Mouse (Mus musculus): ENCODE measurements around the gene Micu1.
"Not testable (repeated sequence)": the region's sequence is repeated elsewhere in the genome, so short reads cannot be mapped to it uniquely, and the experiment has no call there.

Micu1 gene

DNA sequence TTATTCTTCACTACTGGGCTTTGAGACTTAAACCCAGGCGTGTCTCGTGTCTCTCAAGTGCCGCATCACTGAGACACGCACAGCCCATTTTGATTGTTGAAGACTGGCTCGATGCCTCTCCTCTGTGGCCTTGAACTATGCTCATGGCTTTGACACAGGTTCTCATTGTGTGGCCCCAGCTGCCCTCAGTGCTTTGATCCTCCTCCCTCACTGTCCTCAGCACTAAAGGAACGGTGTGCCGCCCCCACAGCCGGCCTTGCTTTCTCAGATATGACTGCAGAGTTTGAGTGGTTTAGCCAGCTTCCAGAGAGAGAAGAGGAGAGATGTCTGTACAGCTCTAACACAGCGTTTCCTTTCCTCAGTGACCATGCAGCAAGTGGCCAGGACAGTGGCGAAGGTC lies 158.9 kb downstream of the Micu1 start:
- no peak for DNase-seq

GRCm38 (mm10) chr10:59862816-59863440 lies 160.7 kb downstream of the Micu1 start:
- no peak for DNase-seq

DNA sequence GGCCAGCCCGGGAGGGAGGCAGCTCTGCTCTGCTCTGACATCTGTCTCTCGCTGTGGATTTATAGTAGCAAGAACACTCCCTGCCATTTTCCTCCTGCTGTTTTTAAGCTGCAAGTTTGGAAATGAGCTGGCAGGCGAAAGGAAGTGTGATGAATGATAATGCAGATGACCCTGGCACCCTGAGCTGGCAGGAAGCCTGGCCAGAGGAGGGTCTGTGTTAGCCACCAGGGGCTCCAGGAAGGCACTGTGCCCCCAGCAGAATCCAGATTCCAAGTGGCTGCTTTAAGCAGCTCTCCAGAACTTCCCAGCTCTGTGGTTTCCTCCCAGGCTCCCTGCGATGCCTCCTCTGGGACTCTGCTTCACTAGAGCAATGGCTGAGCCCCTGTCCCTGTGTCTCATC lies 161.3 kb downstream of the Micu1 start:
- no peak for DNase-seq

GRCm38 (mm10) chr10:59864232-59864875 lies 162.1 kb downstream of the Micu1 start:
- no peak for DNase-seq

DNA sequence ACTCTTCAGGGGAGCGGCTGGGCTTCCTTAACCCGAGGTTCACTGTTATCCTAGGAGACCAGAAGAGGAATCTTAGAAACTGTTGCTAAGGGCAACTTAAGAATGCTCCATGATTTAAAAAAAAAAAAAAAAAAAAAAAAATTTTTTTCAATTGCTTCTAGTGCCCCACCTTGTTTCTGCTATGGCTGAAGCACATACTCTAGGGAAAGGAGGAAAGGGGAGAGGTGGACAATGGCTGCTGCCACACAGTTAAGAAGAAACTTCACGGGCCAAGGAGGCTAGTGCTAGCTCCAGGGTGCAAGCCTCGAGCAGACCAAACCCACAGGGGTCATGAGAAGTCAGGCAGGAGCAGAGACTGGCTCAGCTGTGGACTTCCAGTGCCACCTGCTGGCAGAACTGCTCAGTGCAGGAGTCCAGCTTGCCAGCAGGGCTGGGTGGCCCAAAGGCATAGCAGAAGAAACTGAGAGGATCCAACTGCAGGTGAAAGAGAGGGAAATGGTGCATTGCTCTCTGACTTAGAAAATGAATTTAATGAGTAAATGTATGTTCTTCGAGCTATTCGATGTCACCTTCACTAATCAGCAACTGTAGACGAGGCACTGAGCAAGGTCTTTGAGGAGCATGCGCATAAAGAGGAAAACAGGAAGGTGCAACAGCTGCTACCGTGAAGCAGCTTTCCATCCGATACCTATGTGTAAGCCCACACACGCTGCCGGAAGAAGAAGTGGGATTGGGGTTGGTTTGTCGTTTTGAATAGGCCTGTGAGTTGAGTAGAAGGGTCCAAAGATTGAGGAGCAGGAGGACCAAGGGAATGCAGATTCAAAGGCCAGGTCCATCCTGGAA lies 162.8 kb downstream of the Micu1 start:
- peak; percentile 84 to 88 for DNase-seq

- no peak for DNase-seq
These were observed 166.0 kb downstream of the Micu1 start for GRCm38 (mm10) chr10:59868266-59868665.

DNA sequence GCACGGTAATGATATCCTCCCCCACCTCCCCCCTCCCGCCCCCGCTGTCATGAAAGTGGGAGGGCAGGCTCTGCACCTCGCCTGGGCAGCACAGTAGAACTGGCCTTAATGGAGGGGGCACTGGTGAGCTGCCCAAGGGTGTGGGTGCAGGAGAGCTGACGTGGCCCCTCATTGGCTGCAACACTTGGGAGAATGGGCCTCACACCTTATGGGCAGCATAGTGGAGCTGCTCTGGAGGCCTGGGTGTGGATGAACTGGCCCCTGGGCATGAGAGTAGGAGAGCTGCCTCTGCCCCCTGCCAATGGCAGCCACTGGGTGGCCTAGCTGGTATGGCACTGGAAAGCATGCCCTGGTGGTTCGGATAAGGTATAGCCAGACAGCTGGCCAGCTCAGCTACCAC lies 167.8 kb downstream of the Micu1 start:
- DNase-seq: no peak

DNA sequence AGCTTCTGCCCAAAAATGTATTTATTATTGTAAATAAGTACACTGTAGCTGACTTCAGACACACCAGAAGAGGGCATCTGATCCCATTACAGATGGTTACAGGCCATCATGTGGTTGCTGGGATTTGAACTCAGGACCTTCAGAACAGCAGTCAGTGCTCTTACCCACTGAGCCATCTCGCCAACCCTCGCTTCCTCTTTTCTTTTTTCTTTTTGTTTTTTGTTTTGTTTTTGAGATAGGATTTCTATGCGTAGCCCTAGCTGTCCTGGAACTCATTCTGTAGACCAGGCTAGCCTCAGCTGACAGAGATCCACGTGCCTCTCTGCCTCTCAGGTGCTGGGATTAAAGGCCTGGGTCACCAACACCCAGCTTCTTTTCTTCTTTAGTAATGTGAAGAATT lies 170.4 kb downstream of the Micu1 start:
- not testable (repeated sequence) for DNase-seq

GRCm38 (mm10) chr10:59873206-59873605 lies 170.9 kb downstream of the Micu1 start:
- DNase-seq: no peak

GRCm38 (mm10) chr10:59873613-59874012 lies 171.3 kb downstream of the Micu1 start:
- no peak for DNase-seq

GRCm38 (mm10) chr10:59875396-59875795 lies 173.1 kb downstream of the Micu1 start:
- DNase-seq: no peak

GRCm38 (mm10) chr10:59876698-59877097 lies 174.4 kb downstream of the Micu1 start:
- not testable (repeated sequence) for DNase-seq

GRCm38 (mm10) chr10:59877421-59878117 lies 175.3 kb downstream of the Micu1 start:
- no peak for DNase-seq

DNA sequence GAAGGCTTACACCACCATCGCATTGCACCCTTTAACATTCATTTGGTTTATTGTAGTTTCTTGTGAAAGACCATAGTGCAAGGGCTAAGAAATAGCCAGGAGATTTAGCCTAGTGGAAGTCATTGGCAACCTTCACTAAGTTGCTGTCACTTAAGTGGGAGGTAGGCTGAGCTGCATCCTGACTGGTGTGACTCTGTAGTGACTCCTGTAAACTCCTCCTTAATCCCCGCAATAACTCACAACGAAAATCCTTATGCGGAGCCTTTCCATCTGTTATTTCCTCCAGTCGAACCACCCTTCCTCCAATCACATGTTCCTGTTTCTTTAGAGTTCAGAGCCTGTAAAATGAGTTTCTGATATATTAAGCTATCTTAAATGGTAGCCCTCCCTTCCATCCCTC lies 176.5 kb downstream of the Micu1 start:
- DNase-seq: peak in 1 of 2 experiments; percentile 26

DNA sequence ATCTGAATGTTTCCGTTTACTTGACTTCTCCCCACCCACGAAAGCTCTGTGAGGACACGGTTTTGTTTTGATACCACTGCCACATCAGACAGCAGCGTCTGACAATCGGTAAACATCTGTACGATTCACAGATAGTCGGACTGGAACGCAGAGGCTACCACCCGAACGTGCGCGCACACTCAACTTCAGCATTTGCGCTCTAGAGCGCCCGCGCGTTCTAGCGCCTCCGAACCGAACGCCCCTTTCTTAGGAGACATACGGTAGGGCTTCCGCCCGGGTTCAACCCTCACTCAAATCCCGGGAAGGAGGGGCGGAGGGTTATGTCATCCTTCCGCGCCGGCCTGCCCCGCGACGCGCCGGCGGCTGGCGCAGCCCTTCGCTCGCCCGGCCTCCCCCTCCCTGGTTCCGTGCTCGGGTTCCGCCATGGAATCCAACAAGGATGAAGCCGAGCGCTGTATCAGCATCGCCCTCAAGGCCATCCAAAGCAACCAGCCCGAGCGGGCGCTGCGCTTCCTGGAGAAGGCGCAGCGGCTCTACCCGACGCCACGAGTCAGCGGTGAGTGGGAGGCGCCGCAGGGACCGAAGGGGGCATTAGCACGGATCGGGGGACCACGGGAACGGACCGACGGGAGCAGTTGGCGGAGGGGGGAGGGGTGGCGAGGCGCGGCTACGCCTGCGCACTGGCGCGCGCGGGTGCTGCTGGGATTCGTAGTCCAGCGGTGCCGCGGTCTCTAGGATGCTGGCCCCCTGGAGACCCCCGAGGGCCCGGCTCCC lies 177.2 kb downstream of the Micu1 start, which contains the start of gene Dnajb12:
Gene Dnajb12, plus strand, starts transcription at position 302 of the 774 bp plus-strand sequence.
- DNase-seq: peak; percentile 95 to 96

DNA sequence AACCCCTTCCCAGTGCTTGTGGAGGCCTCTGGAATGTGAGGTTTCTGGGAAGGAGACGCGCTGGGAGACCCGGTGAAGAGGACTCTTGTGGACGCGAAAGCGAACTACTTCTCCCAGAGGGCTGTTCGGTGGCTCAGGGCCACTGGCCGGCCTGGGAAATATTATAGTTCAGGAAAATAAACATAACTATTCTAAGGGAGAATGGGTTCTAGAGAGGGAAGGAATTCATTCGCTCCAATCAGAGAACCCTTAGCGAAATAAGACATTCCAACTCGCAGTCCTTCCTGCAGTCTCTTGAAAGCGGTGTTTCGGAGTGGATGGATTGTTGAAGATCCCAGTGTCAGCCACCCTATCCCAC lies 177.7 kb downstream of the Micu1 start:
- DNase-seq: no peak

GRCm38 (mm10) chr10:59880837-59881236 lies 178.6 kb downstream of the Micu1 start:
- no peak for DNase-seq

GRCm38 (mm10) chr10:59884327-59885173 lies 182.3 kb downstream of the Micu1 start:
- DNase-seq: no peak

DNA sequence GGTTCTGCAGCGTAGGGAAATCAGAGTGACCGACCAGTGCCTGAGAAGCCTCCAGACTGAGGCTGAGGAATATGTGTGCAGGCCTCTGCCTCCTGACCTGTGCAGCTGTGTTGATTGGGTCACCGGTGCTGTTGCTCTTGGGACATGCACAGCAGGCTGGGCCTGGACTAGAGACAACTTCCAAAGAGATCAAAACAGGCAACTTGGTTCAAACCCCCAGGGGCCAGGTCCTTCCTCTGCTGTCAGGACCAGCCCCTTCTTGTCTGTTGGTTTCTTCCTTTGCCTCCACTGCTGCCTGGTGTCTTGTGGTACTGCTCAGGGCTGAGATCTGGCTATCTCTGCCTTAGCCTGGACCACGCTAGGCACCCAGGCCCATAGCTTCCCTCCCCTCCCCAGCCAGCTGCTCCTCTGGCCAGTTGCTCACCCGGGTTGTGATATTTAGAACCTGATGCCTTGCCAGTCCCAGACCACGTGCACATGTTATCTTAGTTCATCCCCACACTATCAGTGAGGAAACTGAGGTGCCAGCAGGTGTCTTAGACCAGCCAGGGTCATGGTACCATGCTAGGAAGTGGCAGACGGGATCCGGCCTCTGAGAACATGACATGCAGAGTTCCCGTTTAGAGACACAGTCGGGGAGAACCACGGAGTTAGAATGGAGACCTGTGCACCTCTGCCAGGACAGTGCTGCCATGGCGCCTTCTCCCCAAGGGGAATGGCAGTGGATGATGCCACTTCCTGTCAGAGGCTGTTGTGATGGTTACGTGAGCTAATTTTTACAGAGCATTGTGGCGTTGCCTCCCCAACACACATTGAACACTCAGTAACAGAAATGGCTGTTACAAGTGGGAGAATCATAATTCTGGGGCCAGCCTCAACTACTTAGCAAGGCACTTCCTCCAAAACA lies 183.2 kb downstream of the Micu1 start:
- DNase-seq: no peak

DNA sequence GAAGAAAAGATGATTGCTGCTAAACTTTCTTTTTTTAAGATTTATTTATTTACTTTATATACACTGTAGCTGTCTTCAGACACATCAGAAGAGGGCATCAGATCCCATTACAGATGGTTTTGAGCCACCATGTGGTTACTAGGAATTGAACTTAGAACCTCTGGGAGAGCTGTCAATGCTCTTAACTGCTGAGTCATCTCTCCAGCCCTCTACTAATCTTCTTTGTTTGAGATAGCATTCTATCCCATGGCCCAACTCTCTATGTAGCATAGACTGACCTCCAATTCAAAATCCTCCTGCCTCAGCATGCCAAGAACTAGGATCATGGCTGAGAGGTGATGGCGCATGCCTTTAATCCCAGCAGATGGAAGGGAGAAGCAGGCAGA lies 183.8 kb downstream of the Micu1 start:
- no peak for DNase-seq

Measured in cerebellum, adult 18-20 months (tissue).